Mouse (Mus musculus) embryonic stem cell, embryonic (primary cell): ENCODE results near the gene Kbtbd4.

Source experiments
- CTCF ChIA-PET, 4 experiments: fragments of 300-600 bp in 2 of 4; fragments of 350-600 bp in 2 of 4; sonication (Branson Sonifier 250); formaldehyde crosslinking; loops; one replicate each; lab custom pipeline; 2022; ENCODE audit warnings: inconsistent platforms in 2 of 4; lab: Charles Lee
- POLR2A ChIA-PET, 4 experiments: fragments of 300-600 bp in 2 of 4; fragments of 350-600 bp in 2 of 4; sonication (Branson Sonifier 250); formaldehyde crosslinking; loops; one replicate each; lab custom pipeline; 2022; ENCODE audit warnings: antibody characterized with exemption in 4 of 4, inconsistent platforms in 1 of 4; lab: Charles Lee

Kbtbd4 gene

GRCm38 (mm10) chr2:90921178-90921577 is 16.6 kb downstream of the Kbtbd4 start:
- ChIA-PET CTCF (no interaction called here), POLR2A (no interaction called here)

- ChIA-PET CTCF (no interaction called here), POLR2A (interaction anchor here in 1 of 4 experiments (0.6 kb wide), 1 partner anchor 16 kb away, joined by 4 read pairs; no protein-coding TSS in a partner anchor)
These were observed 18.1 kb downstream of the Kbtbd4 start for GRCm38 (mm10) chr2:90922636-90923035.

DNA sequence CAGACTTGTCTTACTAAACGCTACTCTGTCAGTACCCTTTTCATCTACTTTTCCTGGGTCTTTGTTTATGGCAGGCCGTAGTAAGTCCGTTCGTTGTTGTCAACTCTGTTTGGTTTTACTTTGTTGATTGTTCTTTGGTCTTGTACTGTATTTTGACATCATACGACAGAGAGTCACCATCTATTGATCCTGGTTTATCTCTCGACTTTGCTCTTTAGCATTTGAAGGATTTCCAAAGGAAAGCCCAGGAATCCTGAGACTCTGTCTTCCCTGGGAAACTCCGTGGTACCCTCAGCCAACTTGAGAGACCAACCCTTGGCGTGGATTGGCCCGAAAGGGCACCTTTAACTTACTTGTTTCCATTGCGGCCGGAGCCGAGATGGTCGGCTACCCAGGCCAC is 24.0 kb downstream of the Kbtbd4 start:
- ChIA-PET POLR2A (interaction anchor here in 3 of 4 experiments (0.7 to 5.5 kb wide), 8 partner anchors 9 to 23 kb away, joined by 3 to 49 read pairs (median 6); partner anchors contain the start of gene Celf1 (in 1 of the 3)), CTCF (no interaction called here)

DNA sequence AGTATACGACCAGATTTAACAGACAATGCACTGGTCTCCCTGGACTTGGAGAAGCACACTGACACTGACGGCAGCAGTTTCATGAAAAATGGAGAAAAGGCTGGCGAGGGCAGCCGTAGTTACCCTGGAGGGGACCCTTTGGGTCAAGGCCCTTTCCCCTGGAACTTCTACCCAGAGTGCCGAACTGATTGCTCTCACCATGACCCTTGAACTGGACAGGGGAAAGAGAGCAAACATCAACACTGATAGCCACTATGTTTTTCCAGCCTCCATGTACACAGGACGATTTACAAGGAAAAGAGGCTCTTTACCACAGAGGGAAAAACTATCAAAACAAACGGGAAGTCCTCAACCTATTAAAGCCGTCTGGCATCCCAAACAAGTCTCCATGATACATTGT is 27.3 kb downstream of the Kbtbd4 start:
- ChIA-PET POLR2A (interaction anchor here in 1 of 4 experiments (1.1 to 3.5 kb wide), 3 partner anchors 8 to 17 kb away, joined by 4 to 16 read pairs (median 7); partner anchors contain the start of gene Celf1), CTCF (no interaction called here)

DNA sequence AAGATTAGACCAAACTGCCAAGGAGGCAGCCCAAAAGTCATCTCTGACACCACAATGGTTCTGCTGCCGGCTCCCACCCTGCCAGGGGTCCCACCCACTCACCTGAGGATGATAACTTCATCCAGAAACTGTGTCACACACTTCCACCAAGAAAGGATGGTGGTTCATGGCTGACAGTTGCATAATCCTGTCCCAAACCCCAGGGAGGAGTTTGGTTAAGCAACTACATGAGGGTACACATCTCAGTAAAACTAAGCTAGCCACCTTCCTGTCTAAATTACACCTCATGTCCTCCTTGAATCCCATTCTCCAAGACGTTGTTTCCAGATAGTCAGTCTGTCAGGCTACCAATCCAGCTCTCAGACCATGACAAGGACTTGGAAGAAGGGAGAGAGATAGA is 27.7 kb downstream of the Kbtbd4 start:
- POLR2A ChIA-PET = interaction anchor here in 2 of 4 experiments (1.1 to 3.5 kb wide), 4 partner anchors 8 to 16 kb away, joined by 4 to 16 read pairs (median 6); partner anchors contain the start of gene Celf1 (in 1 of the 2)
- CTCF ChIA-PET = no interaction called here

DNA sequence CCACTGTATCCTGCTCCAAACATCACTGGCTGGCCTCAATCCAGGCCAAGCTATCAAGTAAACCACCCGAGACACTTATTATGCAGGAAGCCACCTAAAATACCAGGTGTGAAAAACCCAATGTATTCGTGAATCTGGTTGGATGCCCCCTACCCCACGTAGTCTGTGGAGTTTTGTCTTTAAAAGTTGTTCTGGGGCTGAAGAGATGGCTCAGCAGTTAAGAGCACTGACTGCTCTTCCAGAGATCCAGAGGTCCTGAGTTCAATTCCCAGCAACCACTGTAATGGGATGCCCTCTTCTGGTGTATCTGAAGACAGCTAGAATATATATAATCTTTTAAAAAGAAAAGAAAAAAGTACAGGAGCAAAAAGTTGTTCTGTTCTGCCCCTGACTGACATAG is 33.8 kb downstream of the Kbtbd4 start:
- ChIA-PET POLR2A (interaction anchor here in 3 of 4 experiments (0.7 to 2.0 kb wide), 9 partner anchors 9 to 194 kb away, joined by 3 to 7 read pairs (median 4); partner anchors contain the start of gene Fnbp4 (in 1 of the 3)), CTCF (no interaction called here)

GRCm38 (mm10) chr2:90939750-90940149 is 35.2 kb downstream of the Kbtbd4 start:
- ChIA-PET POLR2A (interaction anchor here (0.8 to 4.9 kb wide), 29 partner anchors 9 to 297 kb away, joined by 3 to 29 read pairs (median 5); partner anchors contain the start of genes Ddb2 (in 1 of the 4) and Slc39a13 (in 1 of the 4)), CTCF (interaction anchor here (0.6 to 1.2 kb wide), 13 partner anchors 9 to 1032 kb away, joined by 3 to 8 read pairs (median 4); no protein-coding TSS in a partner anchor)

DNA sequence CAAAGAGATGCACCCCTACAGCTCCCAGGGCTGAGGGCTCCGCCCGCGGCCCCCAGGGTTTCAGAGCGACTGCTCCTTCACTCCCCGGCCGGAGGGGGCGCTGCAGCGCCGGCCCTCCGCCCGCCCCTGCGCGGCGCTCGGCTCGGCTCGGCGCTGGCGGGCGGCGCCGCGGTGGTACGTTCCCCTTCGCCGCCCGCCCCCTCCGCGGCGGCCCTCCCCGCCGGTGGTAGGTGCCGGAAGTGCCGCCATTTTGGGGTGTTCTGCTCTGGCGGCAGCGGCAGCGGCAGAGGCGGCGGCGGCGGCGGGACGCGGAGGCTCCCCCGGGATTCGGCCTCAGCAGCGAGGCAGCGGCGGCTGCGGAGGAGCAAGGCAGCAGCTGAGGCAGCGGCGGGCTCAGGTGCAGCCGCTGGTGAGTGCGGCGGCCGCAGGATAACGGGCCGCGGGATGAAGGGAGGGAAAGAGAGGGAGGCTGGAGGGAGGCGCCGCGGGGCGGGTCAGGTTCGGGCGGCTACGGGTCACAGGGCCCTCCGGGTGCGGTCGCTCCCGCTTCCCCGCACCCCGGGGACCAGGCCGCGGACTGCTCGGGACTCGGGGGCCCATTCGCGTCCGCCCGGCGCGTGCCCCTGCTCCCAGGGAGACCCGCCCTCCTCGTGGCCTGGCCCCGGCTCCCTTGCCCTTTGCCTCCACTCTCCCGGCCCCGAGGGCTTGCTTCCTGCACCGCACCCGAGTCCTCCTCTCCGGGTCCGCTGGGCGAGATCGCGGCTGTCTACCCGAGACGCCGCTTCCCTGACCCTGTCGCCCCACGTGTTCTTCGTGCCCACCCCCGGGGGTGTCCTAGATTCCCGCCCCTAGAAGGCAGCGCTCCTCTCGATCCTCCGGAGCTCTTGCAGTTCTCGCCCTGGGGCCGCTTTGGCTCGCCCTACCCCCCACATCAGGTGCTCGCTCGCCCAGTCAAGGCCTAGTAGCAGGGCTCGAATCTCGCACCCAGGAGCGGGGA is 36.0 kb downstream of the Kbtbd4 start, which contains the start of gene Celf1:
Gene Celf1 (plus strand): TSS at position 150 of the 997 bp plus-strand sequence.
- POLR2A ChIA-PET = interaction anchor here (0.5 to 4.9 kb wide), 46 partner anchors 8 to 1022 kb away, joined by 3 to 29 read pairs (median 5); partner anchors contain the start of genes Slc39a13 (in 2 of the 4), C1qtnf4 (in 1 of the 4), Ddb2 (in 1 of the 4) and Kbtbd4 (in 1 of the 4)

GRCm38 (mm10) chr2:90941744-90942143 is 37.2 kb downstream of the Kbtbd4 start:
- ChIA-PET POLR2A (interaction anchor here in 3 of 4 experiments (0.7 to 4.9 kb wide), 21 partner anchors 8 to 75 kb away, joined by 3 to 29 read pairs (median 5); partner anchors contain the start of genes C1qtnf4 (in 1 of the 3), Kbtbd4 (in 1 of the 3) and Ndufs3 (in 1 of the 3)), CTCF (no interaction called here)

More for the DNA sequence above, 36.0 kb downstream of the Kbtbd4 start, which contains the start of gene Celf1:
- CTCF ChIA-PET = interaction anchor here in 3 of 4 experiments (0.6 to 1.2 kb wide), 12 partner anchors 8 to 1031 kb away, joined by 3 to 8 read pairs (median 4); no protein-coding TSS in a partner anchor

- ChIA-PET CTCF (interaction anchor here in 2 of 4 experiments (0.6 to 1.3 kb wide), 4 partner anchors 10 to 519 kb away, joined by 3 to 4 read pairs (median 4); no protein-coding TSS in a partner anchor), POLR2A (interaction anchor here (0.6 to 5.7 kb wide), 14 partner anchors 8 to 162 kb away, joined by 3 to 44 read pairs (median 6); partner anchors contain the start of gene Celf1 (in 2 of the 4))
These were observed 45.6 kb downstream of the Kbtbd4 start for GRCm38 (mm10) chr2:90950149-90950548.

DNA sequence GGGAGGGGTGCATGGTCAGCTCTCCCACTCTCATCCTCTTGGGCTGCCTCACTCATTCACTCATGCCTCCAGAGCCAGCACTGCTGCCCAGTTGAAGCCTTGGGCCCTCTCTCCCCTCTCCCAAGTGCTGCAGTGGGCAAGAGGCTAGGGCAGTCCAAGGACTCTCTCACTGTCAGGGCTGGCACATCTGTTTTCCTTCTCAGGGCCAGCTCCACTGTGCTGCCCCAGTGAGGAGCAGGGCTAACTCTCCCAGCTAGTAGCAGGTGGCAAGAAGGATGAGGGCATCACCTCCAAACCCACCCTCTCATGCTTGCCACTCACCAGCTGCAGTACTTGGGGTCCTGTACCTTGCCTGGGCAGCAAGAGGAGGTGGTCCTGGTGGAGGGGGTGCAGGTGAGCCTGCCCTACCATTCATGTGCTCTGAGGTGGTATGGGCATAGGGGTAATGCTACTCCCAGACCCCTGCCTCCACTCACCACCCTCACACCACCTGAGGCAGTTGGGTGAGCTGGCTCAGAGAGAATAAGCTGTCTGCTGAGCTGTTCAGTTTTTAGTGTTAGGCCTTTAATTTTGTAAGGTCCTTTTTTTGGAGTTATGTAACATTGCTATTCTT is 46.1 kb downstream of the Kbtbd4 start:
- POLR2A ChIA-PET = interaction anchor here in 3 of 4 experiments (0.7 to 6.3 kb wide), 12 partner anchors 7 to 162 kb away, joined by 3 to 44 read pairs (median 6); partner anchors contain the start of gene Celf1 (in 2 of the 3)
- CTCF ChIA-PET = interaction anchor here in 2 of 4 experiments (0.6 to 1.3 kb wide), 4 partner anchors 11 to 519 kb away, joined by 3 to 4 read pairs (median 4); no protein-coding TSS in a partner anchor

DNA sequence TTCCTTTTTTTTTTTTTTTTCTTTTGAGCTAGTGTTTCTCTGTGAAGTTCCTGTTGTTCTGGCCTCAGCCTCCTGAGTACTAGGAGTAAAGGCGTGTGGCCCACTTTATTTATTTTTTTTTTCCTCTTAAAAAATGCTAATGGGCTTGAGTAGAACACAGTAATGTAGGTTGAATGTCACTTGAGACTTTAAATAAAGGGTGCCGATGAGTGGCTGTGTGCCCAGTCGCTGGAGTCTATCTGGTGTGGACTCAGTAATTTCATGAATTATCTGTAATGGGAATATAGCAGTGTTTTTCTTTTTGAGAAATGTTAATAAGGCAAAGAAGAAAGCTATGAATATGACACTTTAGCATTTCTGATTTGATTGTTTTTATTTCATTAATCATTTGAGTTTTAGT is 48.9 kb downstream of the Kbtbd4 start:
- CTCF ChIA-PET = interaction anchor here in 2 of 4 experiments (0.7 kb wide), 2 partner anchors 13 to 157 kb away, joined by 3 read pairs; no protein-coding TSS in a partner anchor
- POLR2A ChIA-PET = interaction anchor here (0.6 to 6.3 kb wide), 13 partner anchors 9 to 111 kb away, joined by 3 to 35 read pairs (median 4); partner anchors contain the start of gene Celf1 (in 1 of the 4)

DNA sequence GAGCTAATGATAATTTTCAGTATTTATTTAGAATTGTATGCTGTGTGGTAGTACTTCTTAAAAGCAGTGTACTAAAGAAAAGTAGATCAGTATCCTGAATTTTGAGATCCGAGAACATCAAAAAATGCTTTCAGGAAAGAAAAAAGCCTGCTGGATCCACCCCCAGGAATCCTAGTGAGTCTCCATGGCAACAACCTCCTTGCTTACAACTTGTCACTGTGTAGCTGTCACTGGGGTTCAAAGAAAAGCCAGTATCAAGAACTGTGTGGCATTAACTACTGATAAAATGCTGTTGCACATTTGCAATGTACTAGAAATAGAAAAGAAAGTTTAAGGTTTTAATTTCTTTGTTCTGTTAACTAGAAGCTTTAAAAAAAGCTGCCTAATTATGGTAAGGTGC is 51.5 kb downstream of the Kbtbd4 start:
- ChIA-PET CTCF (no interaction called here), POLR2A (interaction anchor here in 2 of 4 experiments (0.5 to 6.3 kb wide), 7 partner anchors 10 to 67 kb away, joined by 3 to 35 read pairs (median 4); no protein-coding TSS in a partner anchor)

GRCm38 (mm10) chr2:90958856-90959255 is 54.3 kb downstream of the Kbtbd4 start:
- POLR2A ChIA-PET = interaction anchor here in 2 of 4 experiments (1.3 to 5.4 kb wide), 4 partner anchors 9 to 23 kb away, joined by 3 to 44 read pairs (median 4); no protein-coding TSS in a partner anchor
- CTCF ChIA-PET = no interaction called here

- POLR2A ChIA-PET = interaction anchor here in 3 of 4 experiments (0.7 to 5.4 kb wide), 8 partner anchors 10 to 247 kb away, joined by 3 to 44 read pairs (median 4); no protein-coding TSS in a partner anchor
- CTCF ChIA-PET = interaction anchor here in 1 of 4 experiments (0.9 kb wide), 1 partner anchor 155 kb away, joined by 3 read pairs; no protein-coding TSS in a partner anchor
These were observed 55.5 kb downstream of the Kbtbd4 start for GRCm38 (mm10) chr2:90960012-90960411.
